7 mouse cellular contexts compared by ENCODE assay signal in genomic region chr4:108300670-108301373, GRCm38 (mm10). TPM values are rescaled to one million over a fixed set of nuclear protein-coding genes. Genes with fewer than 3 reads are reported as not detected.
DNase-seq lines count a peak whose midpoint lies in the region; ATAC-seq lines count a peak whose summit lies in the region.

Gene Zyg11b (minus strand): TSS chr4:108301096.

- H3K36me3 ChIP-seq in intestine, embryonic 16.5 days (ENCODE audit: control insufficient read depth, insufficient read depth, low read length) = no peaks in the 10 kb centered on the region
- H3K36me3 ChIP-seq in limb, embryonic 10.5 days = no peaks in the 10 kb centered on the region
- H3K36me3 ChIP-seq in midbrain, embryonic 13.5 days = no peaks in the 10 kb centered on the region

- peak within 1 kb of the TSS; percentile 96 for H3K9ac ChIP-seq in intestine, embryonic 16.5 days (ENCODE audit: low read depth, low read length)
- H3K9ac ChIP-seq in midbrain, embryonic 13.5 days (replicated peaks) = peak within 1 kb of the TSS; percentile 94

- peak; percentile 94 for ATAC-seq in intestine, embryonic 16.5 days
- peak; percentile 94 for ATAC-seq in midbrain, embryonic 13.5 days

- peak within 1 kb of the TSS; percentile 86 for H3K4me2 ChIP-seq in intestine, embryonic 16.5 days (ENCODE audit: low read depth, low read length)
- H3K4me2 ChIP-seq in midbrain, embryonic 13.5 days (replicated peaks) = peak within 1 kb of the TSS; percentile 74

- peak; percentile 95 for DNase-seq in adrenal gland, postnatal 10 days
- DNase-seq in embryo, embryonic 9.5 days (ENCODE audit: extremely low spot score) = peak; percentile 98
- DNase-seq in gastrocnemius, postnatal 4 days (ENCODE audit: low spot score in 2 of 2) = peak; percentile 88 to 90
- peak; percentile 98 for DNase-seq in limb, embryonic 10.5 days (ENCODE audit: low spot score)
- peak; percentile 77 for DNase-seq in spleen, adult 12 weeks (ENCODE audit: low spot score)

- H3K4me3 ChIP-seq in intestine, embryonic 16.5 days (ENCODE audit: low read length) = peak within 1 kb of the TSS; percentile 89
- H3K4me3 ChIP-seq in limb, embryonic 10.5 days = peak within 1 kb of the TSS; percentile 94
- H3K4me3 ChIP-seq in midbrain, embryonic 13.5 days (replicated peaks) = peak within 1 kb of the TSS; percentile 90

- WGBS in intestine, embryonic 16.5 days = under 1% methylated on average over 58 of the region's 58 CpGs
- under 1% methylated on average over 56 of the region's 58 CpGs for WGBS in limb, embryonic 10.5 days
- under 1% methylated on average over 57 of the region's 58 CpGs for WGBS in midbrain, embryonic 13.5 days

- no peaks in the 10 kb centered on the region for H3K9me3 ChIP-seq in intestine, embryonic 16.5 days (ENCODE audit: control insufficient read depth, low read length)
- H3K9me3 ChIP-seq in limb, embryonic 10.5 days (replicated peaks) = no peaks in the 10 kb centered on the region
- no peaks in the 10 kb centered on the region for H3K9me3 ChIP-seq in midbrain, embryonic 13.5 days

- H3K4me1 ChIP-seq in intestine, embryonic 16.5 days (ENCODE audit: control insufficient read depth, insufficient read depth, low read length) = peaks cover 14% of the 10 kb centered on the region; the same call in 1 of the 2 replicates
- H3K4me1 ChIP-seq in limb, embryonic 10.5 days = peaks cover 19% of the 10 kb centered on the region
- peaks cover 25% of the 10 kb centered on the region for H3K4me1 ChIP-seq in midbrain, embryonic 13.5 days (replicated peaks)

- H3K27me3 ChIP-seq in intestine, embryonic 16.5 days (replicated peaks; ENCODE audit: control insufficient read depth, insufficient read depth, low read length) = no peaks in the 10 kb centered on the region
- H3K27me3 ChIP-seq in limb, embryonic 10.5 days (ENCODE audit: low read depth, poor library complexity, severe bottlenecking) = no peaks in the 10 kb centered on the region
- no peaks in the 10 kb centered on the region for H3K27me3 ChIP-seq in midbrain, embryonic 13.5 days

- H3K27ac ChIP-seq in intestine, embryonic 16.5 days (ENCODE audit: low read length) = peak within 1 kb of the TSS; percentile 90
- H3K27ac ChIP-seq in limb, embryonic 10.5 days = peak within 1 kb of the TSS; percentile 94
- peak within 1 kb of the TSS; percentile 95 for H3K27ac ChIP-seq in midbrain, embryonic 13.5 days

RNA-seq across cellular contexts. Expression of gene Zyg11b, which starts in this region (rescaled TPM):
- total RNA-seq in adrenal gland, postnatal 10 days (2021) = 10 to 100 TPM; 29.5 to 35.4 TPM
- total RNA-seq in gastrocnemius, postnatal 4 days (2021) = 10 to 100 TPM; 23.8 to 27.8 TPM
- polyA plus RNA-seq in intestine, embryonic 16.5 days (2015; fragmentation: Nextera tagmentation; extraction: Ambion mirVana) = 5.7 and 5.9 TPM in 2 replicates
- polyA plus RNA-seq in limb, embryonic 10.5 days (2016; fragmentation: Nextera tagmentation; extraction: Ambion mirVana) = 11.9 and 13.6 TPM in 2 replicates
- polyA plus RNA-seq in midbrain, embryonic 13.5 days (2015; fragmentation: Nextera tagmentation; extraction: Ambion mirVana) = 30.3 and 30.9 TPM in 2 replicates

Comparison
In these comparisons a context has a peak if more than half of its experiments do, and no peak if none do; other contexts are left out.
1. Peak in every context shown above with its lines: DNase-seq, ATAC-seq, H3K4me3 ChIP-seq and H3K27ac ChIP-seq.